Mouse (Mus musculus) lung, adult 2 months (tissue): Measurements from ENCODE around the gene Nek7.

Experiments used
- CTCF ChIP-seq: fragments of 200-500 bp; IDR thresholded peaks from 2 replicates; pipeline ENCODE4 v1.5.1; 2011; ENCODE audit warnings: mild to moderate bottlenecking, low read length, control low read depth; ENCODE audit not compliant: insufficient read depth
- POLR2A ChIP-seq: fragments of 200-500 bp; IDR thresholded peaks from 2 replicates; pipeline ENCODE4 v1.6.1; 2011; ENCODE audit warnings: low read depth, mild to moderate bottlenecking, control low read depth, low read length, borderline replicate concordance; ENCODE audit errors: extremely low read depth

DNA sequence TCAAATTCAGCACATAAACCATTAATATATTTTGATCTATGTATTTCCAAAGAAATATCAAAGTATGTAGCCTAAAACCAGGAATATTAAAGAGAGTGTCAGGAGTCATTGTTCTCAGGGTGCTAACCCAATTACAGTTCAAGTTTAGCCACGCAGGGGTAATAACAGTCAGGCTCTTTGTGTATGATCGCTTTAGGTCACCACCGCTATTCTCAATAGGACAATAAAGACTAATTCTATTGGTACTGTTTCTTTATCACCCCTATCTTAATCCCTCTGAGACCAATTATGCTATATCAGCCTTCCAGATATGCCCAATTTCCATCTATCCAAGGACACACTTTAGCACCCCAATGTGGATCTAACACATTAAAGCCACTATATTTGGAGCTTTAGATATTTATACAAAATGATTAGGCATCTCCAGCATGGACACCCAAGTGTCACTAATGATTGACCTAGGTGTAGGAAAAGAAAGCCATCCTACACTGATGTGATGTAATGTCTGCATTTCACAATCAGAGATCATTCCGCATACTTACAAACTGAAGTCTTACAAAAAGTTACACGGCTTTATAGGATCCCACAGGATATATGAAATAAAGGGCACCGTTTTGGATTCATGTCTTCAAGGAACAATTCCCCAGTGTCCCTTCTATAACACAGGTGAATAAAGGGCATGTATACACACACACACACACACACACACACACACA is 128.4 kb downstream of the Nek7 start:
- TF ChIP-seq CTCF (no peak), POLR2A (no peak)
